Mouse (Mus musculus) C2C12 (cell line): ENCODE measurements at regions not wholly inside any gene's neighbourhood (a gene's known extent, or its start where the extent isn't known, plus 50 kb on each side); places are given as distances from the start of the nearest gene placed in this dataset.

Source experiments
- CEBPB ChIP-seq: IDR thresholded peaks from one replicate; pipeline ENCODE4 v1.6.1; 2011; ENCODE audit warnings: low read depth, mild to moderate bottlenecking, control low read depth, moderate library complexity
- CTCF ChIP-seq: IDR thresholded peaks from one replicate; pipeline ENCODE4 v1.5.1; 2011; ENCODE audit not compliant: control insufficient read depth, insufficient read depth, insufficient read length
- FOSL1 ChIP-seq: IDR thresholded peaks from one replicate; pipeline ENCODE4 v1.8.0; 2011; ENCODE audit warnings: mild to moderate bottlenecking, low read length; ENCODE audit not compliant: poor library complexity, insufficient read depth, severe bottlenecking
- MAX ChIP-seq: IDR thresholded peaks from one replicate; pipeline ENCODE4 v1.6.1; 2011; ENCODE audit warnings: mild to moderate bottlenecking, control low read depth
- MYOG ChIP-seq: IDR thresholded peaks from one replicate; pipeline ENCODE4 v1.6.1; 2011; ENCODE audit not compliant: control insufficient read depth, insufficient read length; ENCODE audit errors: extremely low read depth

GRCm38 (mm10) chr4:54751458-54751857 lies 193.4 kb upstream of the Zfp462 start:
- TF ChIP-seq CTCF (no peak), CEBPB (no peak), FOSL1 (no peak), MAX (no peak), MYOG (no peak)
